Mouse (Mus musculus) layer of hippocampus, postnatal 36 days (tissue): Measurements from ENCODE around the gene Eme2. TPM values are rescaled to one million over a fixed set of nuclear protein-coding genes. Genes with fewer than 3 reads are reported as not detected.

ENCODE experiments used
- DNase-seq, 2 experiments: peaks; one replicate each; pipeline ENCODE4 v3.0.0; 2022
- total RNA-seq, 2 experiments: library from RNA; stranded (reverse); gene quantifications; 2 replicates each; pipeline ENCODE4 v1.2.3; 2021

Eme2 gene
- total RNA-seq, 2 experiments from 2014 or later = 57.5 to 70.4 TPM

DNA sequence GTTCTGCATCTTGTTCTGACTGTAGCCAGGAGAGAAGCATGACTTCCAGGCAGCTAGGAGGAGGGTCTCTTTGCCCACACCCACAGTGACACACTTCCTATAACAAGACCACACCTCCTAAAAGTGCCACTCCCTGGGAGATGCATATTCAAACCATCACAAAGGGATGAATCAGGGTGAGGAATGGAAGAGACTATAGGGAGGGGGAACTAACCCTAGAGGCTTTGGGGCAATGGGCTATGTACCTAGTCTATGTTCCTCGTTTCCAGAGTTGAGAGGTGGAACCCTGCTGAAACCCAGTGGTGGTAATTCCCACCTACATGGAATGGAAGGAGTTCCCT lies 20.5 kb downstream of the Eme2 start:
- DNase-seq = no peak

DNA sequence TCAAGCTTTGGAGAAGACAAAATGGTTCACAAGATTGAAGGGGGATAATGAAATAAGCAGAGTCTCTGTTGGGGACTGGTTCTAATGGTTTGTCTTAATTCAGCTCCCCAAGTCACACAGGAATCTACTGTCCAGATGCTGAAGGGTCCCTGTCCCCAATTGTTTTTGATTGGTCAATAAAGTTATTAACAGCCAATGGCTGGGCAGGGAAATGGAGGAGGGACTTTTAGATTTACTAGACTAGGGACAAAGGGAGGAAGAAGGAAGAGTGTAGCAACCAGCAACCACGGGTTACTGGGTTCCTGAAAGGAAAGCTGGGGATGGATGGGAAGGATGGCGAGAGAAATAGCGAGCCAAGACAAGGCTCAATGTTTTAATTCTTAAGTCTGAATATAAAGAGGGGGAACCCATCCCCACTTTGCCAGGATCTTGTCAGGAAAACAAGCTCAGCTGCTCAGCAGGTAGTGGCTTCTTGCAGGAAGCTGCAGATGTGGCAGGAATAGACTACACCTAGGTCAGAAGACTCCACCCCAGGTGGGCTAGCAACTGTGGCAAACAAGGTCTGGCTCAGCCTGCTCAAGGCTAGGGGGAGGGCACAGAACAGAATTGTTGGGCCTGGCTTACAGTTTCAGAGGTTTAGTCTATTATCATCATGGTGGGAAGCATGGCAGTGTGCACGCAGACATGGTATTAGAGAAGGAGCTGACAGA lies 21.0 kb downstream of the Eme2 start:
- DNase-seq = no peak

DNA sequence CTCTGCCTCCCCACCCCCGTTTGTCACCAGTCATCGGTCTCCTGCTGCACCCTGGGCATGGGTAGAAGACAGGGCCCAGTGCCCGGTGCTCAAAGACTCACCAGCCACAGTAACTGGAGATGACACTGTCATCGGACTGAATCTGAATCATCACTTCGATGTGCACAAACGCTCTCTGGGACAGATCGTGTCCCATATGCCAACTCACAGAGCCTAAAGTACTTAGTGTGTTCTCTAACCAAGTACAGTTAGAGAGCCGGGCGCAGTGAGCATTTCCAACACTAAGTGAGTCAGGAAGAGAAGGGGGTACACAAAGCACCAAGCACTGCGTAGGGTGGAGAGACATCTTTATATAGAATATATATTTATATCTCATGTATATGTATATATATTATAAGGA lies 27.0 kb downstream of the Eme2 start:
- DNase-seq = no peak

DNA sequence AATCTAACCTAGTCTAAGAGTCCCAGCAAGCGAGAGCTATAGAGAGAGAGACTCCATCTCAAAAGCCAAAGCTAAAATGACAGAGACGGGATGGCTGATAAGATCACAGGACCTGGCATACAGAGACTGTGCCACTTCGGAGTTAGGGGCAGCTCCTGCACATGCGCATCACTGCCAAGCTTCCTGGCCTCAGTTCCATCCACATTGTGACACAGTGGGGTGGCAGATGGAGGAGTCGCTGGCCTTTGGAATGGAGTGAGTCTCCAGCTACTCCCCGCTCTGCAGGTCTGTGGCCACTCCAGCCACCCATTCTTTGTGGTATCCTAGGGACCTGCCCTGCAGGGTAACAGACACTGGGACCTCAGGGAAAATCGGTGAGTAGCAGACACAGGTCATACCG lies 29.1 kb downstream of the Eme2 start, which contains the start of gene Igfals:
TSS of gene Igfals (plus strand) at position 222 of the 400 bp plus-strand sequence.
- DNase-seq = no peak

DNA sequence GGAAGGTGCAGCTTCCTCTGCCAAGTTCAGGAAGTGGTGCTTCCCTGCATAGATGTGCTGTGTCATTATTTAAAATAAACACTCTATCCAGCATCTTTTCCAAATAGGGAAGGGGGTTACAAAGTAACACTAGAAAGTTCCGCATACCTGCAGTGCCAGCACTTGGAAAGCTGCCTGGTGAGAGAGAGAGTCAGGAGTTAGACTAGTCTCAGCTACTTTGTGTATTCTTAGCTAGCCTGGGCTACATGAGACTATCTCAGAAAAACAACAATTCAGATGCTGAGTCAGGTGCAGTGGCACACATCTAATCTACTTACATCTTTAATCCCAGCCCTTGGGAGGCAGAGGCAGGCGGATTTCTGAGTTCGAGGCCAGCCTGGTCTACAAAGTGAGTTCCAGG lies 33.1 kb downstream of the Eme2 start:
- DNase-seq = no peak

DNA sequence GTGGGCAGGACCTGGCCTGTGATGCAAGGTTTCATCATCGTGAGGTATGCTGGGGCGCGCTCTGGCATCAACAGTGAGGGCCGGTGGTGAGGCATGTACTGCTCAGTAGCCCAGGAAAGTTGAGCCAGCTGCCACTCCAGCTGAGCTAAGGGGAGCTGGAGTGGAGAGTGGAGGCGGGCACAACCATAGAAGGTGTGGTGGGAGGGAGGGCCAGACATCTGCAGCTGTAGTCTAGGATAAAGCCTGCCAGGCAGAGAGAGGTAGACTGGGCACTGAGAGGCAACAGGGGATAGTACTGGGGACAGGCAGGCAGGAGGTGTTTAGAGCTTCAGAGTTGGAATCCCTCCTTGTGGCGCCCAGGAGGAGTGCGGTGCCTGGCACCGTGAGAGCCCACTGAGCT lies 34.8 kb downstream of the Eme2 start:
- no peak for DNase-seq

DNA sequence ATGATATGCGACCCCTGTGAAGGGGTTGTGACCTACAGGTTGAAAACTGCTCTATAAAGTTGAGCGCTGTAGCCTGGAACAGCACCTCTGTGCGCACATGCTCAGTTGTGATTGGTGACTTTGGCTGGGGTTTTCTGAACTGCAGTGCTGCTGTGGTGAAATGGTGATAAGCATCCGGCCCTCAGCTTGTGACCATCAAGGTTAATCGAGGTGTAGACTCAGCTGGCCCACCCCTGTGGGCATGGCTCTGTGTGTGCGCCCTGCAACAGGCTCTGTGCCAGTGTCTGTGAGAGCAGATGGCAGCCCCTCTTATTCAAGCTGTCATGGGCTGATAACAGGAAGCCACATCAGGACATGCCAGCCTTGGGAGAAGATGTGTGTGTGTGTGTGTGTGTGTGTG lies 35.9 kb downstream of the Eme2 start:
- DNase-seq = peak in 1 of 2 experiments; percentile 40

DNA sequence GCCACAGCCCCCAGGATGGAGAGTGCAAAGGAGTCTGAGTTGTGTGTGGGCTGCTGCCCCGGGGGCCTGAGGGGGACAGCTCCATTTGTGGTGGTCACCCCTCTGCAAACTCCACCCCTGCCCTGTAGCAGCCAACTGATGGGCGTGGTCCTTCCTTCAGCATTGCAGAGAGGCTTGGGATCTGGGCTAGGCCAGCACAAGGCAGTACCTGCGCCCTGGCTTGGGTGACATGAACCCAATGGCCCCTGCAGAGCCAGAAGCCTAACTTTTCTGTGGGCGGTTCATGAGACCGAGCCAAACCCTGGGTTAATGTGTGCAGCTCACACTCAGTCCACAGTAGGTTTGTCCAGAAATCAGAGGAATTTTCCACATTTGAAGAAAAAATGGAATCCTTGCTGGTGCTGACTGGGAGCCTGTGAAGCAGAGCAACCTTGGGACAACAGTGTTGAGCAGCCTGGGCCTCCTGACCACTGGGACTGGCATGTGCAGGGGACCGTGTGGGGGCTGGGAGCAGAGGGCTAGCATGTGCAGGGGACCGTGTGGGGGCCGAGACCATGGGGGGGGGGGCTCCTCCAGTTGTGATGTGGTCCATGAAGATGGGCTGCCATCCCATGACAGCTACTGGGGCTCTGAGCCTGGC lies 36.9 kb downstream of the Eme2 start:
- no peak for DNase-seq

DNA sequence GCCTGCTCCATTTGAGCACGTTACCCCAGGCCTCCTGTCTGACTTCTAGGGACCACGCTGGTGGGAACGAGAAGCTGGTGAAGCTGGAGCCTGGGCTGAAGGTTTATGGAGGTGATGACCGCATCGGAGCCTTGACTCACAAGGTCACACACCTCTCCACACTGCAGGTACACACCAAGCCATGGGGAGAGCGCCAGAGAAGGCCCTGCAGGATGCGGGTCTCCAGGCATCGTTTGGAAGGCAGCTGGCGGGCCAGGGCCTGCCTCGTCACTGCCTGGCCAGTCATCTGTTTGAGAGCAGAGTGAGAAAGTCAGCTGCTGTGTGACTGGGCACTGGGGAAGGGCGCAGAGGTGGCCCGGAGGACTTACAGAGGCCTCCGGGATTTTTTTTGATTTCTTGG lies 38.3 kb downstream of the Eme2 start:
- DNase-seq = no peak

DNA sequence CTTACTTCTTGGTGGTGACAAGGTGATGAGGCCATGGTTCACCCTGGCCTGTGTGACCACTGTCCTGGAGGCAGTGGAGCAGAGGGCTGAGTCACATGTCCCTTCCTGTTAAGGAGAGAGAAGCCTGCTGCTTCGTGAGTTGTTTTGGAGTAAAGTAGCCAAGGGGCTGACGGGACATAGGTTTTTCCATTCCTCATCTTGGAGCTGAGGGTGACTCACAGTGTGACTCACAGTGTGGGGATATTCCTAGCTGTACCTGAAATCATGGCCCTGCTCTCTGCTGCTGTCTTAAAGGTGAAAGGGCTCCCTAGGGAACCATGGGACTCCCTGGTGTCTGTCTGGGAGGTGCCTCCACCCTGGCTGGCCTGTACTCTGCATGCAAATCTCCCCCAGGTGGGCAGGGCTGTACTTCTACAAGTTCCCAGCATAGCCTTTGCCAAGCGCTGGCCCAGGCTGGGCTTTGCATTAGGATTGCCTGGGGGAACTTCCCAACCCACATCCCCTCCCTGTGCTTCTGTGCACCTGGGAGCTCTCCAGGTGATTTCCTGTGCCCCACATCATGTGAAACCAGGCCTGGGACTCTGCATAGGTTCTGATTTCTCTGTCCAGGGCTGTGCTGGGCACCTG lies 38.9 kb downstream of the Eme2 start:
- DNase-seq = no peak

DNA sequence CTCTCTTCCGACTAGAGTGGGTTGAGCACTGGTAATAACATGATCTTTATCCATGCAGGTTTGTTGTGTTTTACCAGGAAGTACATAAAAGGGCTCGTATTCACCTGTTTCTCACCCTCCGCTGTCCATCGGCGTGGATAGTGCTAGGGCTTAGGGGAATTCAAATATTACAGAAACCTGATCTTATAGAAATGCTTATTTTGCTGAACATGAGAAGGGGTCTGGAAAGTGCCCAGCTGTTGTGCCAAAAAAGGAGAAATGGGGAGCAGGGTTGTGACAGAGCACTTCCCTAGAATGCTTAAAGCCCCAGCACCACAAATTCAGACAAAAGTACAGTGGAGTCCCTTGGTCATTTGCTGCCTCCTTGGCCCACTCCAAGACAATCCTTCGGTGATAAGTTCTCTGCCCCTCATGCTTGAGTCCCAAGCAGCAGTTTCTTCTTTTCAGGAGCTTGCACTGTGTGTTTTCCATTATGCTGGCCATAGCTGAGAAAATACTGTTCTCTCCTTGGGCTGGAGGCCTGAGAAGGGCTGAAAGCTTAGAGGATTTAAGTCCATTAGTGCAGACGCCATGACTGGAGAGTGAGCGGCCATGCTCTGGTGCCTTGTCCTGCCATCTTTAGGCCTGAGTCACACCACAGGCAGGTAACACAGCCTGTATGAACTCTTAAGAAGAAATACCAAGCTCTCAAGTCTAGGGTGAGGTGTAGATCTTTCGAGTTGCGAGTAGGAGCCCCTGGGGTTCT lies 43.3 kb downstream of the Eme2 start:
- DNase-seq = no peak

DNA sequence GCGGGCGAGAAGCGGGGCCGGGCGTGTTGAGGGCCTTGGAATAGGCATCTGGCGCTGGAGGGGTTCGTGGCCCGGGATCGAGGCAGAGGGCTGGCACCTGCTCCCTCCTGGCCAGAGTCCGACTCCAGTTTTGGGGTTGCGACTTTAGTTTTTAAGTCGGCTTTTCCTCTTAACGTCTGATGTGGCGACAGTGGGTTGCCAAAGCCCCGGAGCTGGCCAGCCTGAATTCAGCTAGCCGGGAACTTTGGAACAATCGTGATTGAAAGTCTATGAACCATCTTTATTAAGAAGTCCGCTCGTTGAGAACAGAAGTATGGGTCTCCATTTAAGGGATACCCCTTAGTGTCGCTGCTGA lies 44.1 kb downstream of the Eme2 start:
- no peak for DNase-seq

DNA sequence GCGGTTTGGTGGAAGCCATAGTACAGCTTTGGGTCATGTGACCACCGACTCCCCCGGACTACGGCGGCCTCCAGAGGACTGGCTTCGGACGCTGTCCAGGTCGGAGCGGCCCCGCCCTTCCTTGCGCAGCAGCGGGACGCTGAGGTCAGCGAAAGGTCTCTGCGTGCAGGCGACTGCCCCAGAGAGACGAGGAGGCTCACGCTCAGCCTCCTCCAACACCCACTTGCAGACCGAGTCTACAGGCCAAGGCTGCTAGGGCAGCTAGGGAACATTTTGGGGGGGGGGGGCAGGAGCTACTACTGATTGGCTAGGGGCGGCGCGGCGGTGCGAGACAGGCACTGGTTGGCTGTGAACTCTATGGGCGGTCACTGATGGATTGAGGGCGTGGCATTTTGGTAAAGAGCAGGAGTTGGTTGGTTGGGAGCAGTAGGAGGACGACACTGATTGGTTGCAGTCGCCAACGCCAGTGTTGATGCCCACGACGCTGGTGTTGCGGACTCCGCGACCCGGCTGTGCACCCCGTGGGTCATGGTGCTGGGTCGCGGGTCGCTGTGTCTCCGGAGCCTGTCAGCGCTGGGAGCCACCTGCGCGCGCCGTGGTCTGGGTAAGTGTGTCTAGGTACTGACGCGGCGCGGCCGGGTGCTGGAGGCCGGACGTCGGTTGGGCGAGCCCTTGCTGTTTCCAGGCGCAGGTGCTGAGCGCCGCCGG lies 44.7 kb downstream of the Eme2 start, which contains the start of gene Fahd1:
TSS of gene Fahd1 (minus strand) at position 300 of the 708 bp plus-strand sequence.
- peak; percentile 94 to 95 for DNase-seq

DNA sequence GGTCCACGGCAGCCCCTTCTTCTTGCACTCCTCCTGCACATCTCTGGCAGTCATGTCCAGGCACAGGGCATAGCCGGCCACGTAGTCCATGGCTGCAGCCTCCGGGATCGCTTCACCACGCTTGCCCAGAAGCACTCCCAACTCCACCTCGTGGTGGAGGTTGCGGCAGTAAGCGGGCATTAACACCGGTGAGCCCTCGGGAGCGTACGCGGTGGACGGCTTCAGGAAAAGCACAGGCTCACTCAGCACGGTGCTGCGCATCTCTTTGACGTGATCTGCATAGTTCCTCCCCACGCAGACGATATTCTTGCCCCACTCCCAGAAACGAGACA lies 45.2 kb downstream of the Eme2 start:
- no peak for DNase-seq

DNA sequence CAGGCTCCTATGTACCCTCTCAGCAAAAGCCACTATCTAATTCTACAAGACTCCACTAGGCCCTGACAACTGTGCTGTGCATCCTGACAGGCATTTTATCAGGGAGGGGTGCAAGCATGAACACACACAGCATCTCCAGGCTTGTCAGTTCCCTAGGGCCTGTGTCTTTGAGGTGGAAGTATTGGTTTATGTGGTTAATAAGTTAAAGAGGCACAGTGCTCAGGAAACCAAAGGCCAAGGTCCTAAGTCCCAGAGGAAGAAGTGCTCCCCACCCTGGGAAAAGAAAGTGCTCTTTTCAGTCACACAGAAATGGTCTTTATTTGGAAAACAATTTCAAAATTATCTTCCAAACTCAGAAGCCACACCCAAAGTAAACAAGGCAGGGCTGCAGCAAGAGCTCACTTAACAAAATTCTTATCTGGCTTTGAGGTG lies 46.3 kb downstream of the Eme2 start:
- DNase-seq = no peak

DNA sequence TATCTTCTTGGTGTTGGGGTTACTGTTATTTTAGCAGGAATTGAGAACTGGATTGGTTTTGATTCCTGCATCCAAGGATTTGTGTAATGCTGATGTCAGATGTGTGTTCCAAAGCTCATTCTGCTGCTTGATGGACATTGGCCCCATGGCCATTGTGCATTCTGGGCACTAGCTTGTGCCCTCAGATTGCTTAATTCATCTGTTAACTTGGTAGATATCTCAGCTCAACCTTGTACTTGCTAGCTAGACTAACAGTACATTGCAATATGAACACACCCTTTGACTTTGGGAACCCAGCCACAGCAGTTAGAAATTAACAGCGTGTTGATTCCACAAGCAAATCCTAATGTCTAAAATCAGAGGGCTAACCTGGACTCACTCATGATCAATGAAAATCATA lies 47.5 kb downstream of the Eme2 start:
- no peak for DNase-seq

DNA sequence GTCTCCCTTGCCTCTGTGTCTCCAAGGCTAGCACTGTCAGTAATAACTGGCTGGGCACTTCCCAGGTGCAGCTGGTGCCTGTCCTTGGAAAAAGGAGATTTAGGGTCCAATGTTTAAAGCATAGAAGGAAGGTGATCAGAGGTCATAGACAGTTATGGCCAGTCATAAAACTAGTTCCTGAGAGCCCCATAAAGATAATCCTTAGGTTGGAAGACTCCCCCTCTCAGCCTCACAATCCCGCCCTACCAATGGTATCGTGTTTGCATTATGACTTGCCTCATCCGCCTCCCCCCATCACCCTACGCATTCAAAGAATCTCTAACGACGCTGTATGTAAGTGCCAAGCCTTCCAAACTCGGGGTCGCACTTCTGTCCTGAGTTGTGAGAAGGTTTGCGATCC lies 50.4 kb downstream of the Eme2 start:
- no peak for DNase-seq

DNA sequence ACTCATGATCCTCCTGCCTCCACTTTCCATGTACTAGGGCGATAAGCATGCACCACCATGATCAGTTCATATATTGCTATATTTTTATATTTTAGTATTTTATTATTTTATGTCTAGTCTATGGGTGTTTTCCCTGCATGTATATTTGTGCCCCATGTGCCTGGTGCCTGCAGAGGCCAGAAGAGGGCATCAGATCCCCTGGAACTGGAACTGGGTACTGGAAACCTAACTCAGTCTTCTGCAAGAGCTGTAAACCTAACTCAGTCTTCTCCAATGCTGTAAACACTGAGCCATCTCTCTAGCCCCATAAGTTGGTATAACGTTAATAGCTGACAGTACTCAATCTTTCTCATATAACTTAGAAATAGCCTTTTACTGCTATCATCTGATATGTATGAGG lies 52.3 kb downstream of the Eme2 start:
- no peak for DNase-seq

DNA sequence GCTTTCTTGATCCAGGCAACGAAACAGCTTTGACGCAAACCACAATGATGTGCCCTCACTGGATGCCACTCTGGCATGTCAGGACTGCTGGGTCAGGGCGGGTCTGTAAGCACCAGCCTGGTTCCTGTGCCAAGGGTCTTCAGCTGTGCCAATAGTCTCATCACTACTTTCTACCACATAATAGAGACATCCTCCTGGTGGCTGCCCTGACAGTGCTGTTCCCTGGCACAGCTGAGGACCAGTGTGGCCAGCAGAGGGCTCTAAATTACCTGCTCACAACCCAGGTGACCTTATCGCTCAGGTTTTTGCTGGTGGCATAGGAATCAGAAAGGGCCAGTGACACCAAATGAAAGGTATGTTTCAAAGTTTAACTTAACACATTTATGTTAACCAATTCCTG lies 53.8 kb downstream of the Eme2 start:
- DNase-seq = no peak

DNA sequence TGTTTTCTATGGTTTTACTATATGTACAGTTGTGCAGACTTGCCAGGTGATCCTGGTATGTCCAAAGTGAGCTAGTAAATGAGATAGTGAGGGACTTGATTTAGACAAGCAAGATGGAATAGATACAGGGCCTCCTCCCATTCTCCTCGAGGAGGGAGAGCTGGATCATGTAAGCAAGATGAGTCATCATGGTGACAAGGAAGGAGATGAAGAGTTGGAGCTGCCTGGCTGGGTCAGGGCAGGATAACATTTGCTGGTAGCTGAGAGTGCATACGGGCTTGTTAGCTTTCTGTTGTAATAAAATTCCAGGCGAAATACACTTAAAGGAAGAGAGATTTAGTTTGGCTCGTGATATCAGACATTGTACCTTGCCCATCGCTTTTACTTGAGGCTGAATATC lies 54.5 kb downstream of the Eme2 start:
- DNase-seq = no peak

DNA sequence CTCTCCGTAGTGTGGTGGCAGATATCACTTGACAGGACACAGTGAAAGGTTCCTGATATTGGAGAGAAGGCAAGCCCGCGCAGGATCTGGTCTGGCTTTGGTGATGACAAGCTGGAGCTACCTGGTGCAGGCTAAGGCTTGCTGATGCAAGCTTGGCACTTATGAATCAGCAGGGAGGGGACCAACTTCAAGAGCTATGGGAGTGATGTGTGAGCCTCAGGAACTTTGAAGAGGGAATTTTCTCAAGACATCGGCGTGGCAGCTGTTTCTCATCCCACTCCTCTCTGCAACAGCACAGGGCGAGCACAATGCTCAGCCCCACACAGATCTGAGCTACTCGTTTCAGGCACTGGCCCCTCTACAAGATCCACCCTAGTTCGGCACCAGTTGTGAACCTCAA lies 55.0 kb downstream of the Eme2 start, which contains the start of gene Hagh:
TSS of gene Hagh (plus strand) at position 302 of the 400 bp plus-strand sequence.
- no peak for DNase-seq
